Mouse (Mus musculus): ENCODE data around the gene Glyatl3. TPM values are rescaled to one million over a fixed set of nuclear protein-coding genes. Genes with fewer than 3 reads are reported as not detected.

The Glyatl3 gene
- total RNA-seq (2021) = not detected
- long read RNA-seq, experiment 1 = 0 reads
- long read RNA-seq, experiment 2 = 0 reads

GRCm38 (mm10) chr17:40914250-40914649 lies at the start of gene Glyatl3:
Gene Glyatl3, minus strand, starts transcription at chr17:40914350.
- DNase-seq = no peak

GRCm38 (mm10) chr17:40948518-40948917 lies 34.4 kb upstream of the Glyatl3 start:
- no peak for DNase-seq

GRCm38 (mm10) chr17:40934420-40935231 lies 20.5 kb upstream of the Glyatl3 start, which contains the start of the genes Mut and Cenpq:
Gene Mut, plus strand, starts transcription at chr17:40934685.
Gene Cenpq, minus strand, starts transcription at chr17:40935047.
- peak; percentile 98 for DNase-seq

DNA sequence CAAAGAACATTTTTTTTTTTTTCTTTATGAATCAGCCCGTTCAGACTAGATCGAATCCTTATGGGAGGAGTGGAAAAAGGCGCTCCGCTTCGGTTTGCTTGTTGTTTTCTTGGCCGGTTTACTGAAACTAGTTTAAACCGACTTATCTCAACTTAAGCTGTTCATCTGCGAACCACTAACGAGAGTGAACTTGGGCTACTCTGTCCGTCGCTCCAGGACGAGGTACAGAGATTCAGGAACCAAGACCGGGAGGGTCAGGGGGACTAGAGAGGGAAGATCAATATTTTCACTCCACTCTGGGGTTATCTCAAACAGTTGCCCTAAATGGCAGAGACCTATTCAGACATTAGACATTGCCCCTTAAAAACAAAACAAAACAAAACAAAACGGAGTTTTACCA lies 19.8 kb upstream of the Glyatl3 start:
- DNase-seq = no peak

- DNase-seq = no peak
These were observed 1.3 kb upstream of the Glyatl3 start for GRCm38 (mm10) chr17:40915499-40915898.

- DNase-seq = no peak
These were observed 9.4 kb downstream of the Glyatl3 start for GRCm38 (mm10) chr17:40904721-40905154.

- DNase-seq = no peak
These were observed 10.0 kb downstream of the Glyatl3 start for GRCm38 (mm10) chr17:40904056-40904597.

DNA sequence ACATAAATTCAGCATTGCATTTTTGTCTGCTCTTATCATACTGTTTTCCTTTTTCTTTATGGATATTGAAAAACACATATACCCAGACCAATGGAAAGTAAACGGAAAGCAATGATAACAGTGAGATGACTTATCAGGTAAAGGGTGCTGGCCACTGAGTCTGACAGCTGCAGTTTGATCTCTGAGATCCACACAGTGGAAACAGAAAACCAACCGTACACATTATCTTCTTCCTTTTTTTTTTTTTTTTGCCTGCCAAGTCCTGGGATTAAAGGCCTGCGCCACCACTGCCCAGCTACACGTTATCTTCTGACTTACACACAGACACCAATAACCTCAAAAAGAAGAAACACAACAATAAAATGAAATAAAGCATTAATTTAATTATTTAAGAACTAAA lies 10.8 kb downstream of the Glyatl3 start:
- no peak for DNase-seq

- no peak for DNase-seq
These were observed 14.3 kb downstream of the Glyatl3 start for GRCm38 (mm10) chr17:40899783-40900363.

DNA sequence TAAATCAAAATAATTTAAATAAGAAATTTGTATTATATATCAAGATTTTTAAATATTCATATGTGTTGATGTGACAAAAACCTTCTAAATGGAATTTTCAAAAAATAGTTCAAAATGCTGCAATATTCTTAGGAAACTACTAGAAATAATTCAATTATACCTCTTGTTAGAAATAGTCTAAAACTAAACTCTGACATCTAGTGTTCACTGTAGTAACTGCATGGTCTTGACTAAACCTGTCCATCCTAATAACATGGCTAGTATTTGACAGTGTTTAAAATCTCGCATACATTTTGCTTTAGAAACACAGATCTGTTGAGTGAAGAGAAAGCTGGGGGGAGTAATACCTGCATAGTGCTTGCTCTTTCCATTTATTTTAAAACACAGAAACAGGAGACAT lies 17.3 kb downstream of the Glyatl3 start:
- DNase-seq = no peak

DNA sequence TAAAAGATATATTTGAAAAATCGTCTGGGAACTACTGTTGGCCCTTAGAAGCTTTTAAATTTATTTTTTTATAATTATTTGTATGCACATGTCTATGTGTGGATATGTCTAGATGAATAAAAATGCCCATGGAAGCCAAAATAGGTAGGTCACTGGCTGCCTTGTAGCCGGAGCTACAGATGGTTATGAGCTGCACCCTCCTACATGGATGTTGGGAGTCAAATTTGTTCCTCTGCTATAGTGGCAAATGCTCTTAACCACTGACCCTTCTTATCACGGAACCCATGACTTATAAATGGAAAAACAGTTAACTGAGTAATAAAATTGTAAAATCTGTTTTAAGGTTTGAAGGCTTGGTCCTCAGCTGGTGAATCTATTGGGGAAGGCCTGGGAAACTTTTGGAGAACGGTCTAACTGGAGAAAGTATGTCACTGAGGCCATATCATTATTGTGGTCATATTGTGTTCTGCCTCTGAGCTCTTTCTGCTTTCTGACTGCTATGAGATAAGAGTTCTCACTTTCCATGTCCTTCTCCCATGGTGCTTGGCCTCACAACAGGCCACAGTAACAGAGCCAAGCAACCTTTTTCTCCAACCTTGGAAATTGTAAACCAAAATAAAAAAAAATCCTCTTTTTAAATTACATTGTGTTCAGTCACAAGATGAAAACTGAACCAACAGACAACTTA lies 26.2 kb downstream of the Glyatl3 start:
- no peak for DNase-seq

DNA sequence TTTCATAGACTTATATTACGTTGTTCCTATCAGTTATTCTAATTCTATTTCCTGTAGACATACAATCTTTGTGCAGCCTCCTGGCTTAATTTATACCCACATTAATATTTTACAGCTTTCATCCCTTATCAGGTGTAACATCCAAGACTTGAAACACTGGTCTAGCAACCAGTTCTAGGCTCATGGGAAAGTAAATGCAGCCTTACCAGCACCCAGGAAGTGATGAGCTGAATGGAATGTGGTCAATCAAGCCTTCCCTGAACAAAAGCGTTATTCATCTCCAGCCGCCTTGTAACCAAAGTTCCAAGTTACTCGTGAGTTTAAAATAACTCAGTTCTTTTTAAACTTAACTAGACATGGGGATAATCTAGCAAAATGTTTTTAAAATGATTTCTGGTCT lies 29.0 kb downstream of the Glyatl3 start:
- DNase-seq = no peak

DNA sequence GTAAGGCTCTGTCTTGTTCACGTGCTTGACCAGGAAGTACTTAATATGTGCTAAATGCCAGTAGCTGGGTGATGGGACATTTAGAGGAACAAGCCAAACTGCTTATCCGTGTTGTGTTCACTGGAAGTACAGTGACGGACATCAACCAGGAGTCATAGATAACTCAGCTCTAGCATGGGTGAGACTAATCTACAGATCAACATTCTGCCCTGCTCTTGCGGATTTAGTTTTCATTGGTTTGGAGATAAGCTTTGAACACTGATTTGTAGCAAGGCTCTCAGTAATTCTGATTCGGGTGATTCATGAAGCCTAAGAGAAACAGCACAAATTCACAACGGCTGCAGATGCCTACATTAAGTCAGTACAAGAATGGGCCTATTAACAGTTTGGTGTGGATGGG lies 32.0 kb downstream of the Glyatl3 start:
- no peak for DNase-seq

- peak; percentile 37 for DNase-seq
These were observed 34.0 kb downstream of the Glyatl3 start, which contains the start of gene 9130008F23Rik for GRCm38 (mm10) chr17:40879924-40880691. Gene 9130008F23Rik, minus strand, starts transcription at chr17:40880559.

GRCm38 (mm10) chr17:40879528-40879923 lies 34.6 kb downstream of the Glyatl3 start:
- DNase-seq = no peak

DNA sequence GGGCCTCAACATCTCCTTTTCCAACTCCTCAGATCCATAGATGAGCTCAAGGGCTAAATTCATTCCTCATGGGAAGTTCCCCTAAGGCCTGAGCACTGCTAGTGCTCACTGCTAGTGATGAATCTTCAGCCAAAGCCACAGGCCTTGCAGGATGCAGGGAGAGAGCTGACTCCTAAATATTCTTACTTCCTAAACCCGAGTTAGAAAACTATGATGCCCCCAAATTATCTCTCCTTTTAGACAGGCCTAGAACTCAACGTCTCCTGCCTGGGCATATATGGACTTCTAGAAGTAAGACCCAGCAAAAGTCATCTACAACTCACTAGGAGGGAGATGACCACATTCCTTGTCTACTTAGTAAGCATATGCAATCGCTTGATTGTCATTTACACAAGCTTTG lies 36.4 kb downstream of the Glyatl3 start:
- DNase-seq = no peak

- no peak for DNase-seq
These were observed 38.6 kb downstream of the Glyatl3 start for GRCm38 (mm10) chr17:40875568-40875967.

- DNase-seq = no peak
These were observed 39.4 kb downstream of the Glyatl3 start for GRCm38 (mm10) chr17:40874701-40875100.

DNA sequence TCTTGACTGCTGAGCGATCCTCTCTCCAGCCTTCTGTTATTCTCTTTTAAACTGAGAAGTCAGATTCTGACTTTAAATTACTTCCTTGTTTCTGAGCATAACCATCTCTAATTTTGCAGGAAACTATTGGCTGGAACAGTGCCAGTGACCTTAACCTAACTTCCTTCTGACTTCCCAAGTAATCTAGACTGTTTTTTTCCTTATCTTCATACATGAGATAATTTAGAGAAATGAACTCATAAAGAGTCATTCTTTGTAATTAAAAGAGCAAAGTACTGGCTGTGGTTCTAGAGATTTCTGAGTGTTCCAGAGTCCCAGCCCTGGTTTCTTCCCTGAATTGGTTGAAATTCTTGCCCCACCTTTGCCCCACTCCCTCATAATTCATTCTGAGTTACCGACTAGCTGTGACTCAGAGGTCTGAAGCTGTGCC lies 40.6 kb downstream of the Glyatl3 start:
- DNase-seq = no peak

GRCm38 (mm10) chr17:40872626-40873025 lies 41.5 kb downstream of the Glyatl3 start:
- no peak for DNase-seq

DNA sequence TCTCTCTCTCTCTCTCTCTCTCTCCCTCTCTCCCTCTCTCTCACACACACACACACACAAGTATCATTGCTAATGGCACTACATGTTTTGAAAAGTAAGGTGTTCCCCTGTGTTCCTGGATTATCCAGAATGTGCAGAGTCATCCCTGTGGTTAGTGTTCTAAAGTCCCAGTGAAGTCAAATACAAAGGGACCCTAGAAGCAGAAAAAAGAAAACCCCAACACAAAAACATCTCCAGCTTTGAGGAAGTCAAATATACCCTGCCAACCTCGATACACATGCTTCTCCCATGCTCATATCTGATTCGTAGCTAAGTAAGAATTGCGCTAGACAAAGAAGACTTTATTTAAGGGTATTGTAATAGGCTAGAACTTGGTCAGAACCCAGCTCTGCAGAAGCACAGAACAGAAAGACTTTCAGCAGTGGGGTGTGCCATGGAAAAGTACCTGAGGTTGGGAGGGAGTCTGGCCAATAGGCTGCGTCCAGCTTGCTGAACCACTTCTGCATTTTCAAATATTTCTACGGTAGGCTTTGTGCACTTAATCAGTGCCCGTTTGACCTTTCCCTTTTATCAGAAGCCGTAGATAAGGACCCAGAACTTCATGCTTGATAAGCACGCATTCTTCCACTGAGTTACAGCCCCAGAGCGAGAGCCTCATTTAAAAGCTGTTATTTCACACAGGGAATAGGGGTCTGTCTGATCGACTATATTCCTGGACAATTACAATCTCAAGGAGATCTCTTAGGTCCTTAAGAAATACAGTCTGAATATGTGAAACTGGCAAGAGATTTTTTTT lies 45.0 kb downstream of the Glyatl3 start:
- DNase-seq = no peak
